Mouse (Mus musculus): Measurements from ENCODE around the gene Olfr1312. TPM values are rescaled to one million over a fixed set of nuclear protein-coding genes. Genes with fewer than 3 reads are reported as not detected.

Gene Olfr1312
- 0.11 TPM for polyA plus RNA-seq (2017; shearing (Covaris generic))

DNA sequence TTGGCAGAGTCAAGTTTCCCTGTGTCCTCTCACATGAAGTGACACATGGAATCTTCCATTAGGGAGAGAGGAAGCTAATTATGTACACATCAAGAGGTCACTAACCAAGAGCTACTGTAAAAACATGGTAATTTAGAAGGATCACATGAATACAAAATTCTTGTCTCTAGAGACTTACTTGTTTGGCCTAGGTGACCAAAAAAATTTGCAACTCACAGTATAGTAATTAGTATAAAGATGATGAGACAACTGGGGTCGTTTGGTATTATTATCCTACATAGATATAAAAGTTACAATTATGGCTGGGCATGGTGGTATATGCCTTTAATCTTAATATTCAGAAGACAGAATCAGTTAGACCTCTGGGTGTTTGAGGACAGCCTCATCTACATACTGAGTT is at the start of gene Olfr1312:
Gene Olfr1312 (minus strand): TSS at position 101 of the 400 bp plus-strand sequence.

GRCm38 (mm10) chr2:112096681-112097080 is 46.6 kb upstream of the Olfr1312 start, which contains the start of gene Olfr1314:
TSS of gene Olfr1314 (minus strand) at chr2:112096781.

GRCm38 (mm10) chr2:112077743-112078142 is 27.7 kb upstream of the Olfr1312 start, which contains the start of gene Olfr1313:
TSS of gene Olfr1313 (minus strand) at chr2:112077843.

GRCm38 (mm10) chr2:112024312-112024711 is 25.7 kb downstream of the Olfr1312 start, which contains the start of gene Olfr1311:
TSS of gene Olfr1311 (minus strand) at chr2:112024412.

DNA sequence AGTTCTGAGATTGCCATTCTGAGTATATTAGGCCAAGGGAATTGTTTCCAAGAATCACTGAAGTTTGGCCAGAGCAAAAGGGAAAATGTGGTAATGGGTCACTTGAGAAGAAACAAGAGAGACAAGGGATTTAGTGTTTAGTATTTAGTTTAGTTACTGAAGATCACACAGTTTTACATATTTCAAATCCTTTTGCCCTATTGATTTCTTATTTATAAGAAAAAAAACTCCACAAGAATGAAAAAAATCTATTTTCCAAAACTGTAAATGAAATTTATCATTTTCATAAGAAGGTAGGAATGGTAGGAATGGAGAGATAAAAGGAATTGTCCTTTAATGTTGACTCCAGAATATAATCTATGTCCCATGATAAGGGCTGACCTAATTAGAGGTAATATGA is 37.4 kb downstream of the Olfr1312 start, which contains the start of gene Olfr1310:
Gene Olfr1310 (minus strand): TSS at position 101 of the 400 bp plus-strand sequence.

GRCm38 (mm10) chr2:111990181-111990580 is 59.9 kb downstream of the Olfr1312 start, which contains the start of gene Olfr1309:
TSS of gene Olfr1309 (minus strand) at chr2:111990281.

Other genes starting within 250 kb of the Olfr1312 start
- not detected for gene Olfr1303, start 229.9 kb downstream of the Olfr1312 start, polyA plus RNA-seq (2017; shearing (Covaris generic))
- gene Olfr1305, start 173.1 kb downstream of the Olfr1312 start, polyA plus RNA-seq (2017; shearing (Covaris generic)), result not detected
- not detected for gene Olfr1306, start 134.0 kb downstream of the Olfr1312 start, polyA plus RNA-seq (2017; shearing (Covaris generic))
- gene Olfr1307, start 100.8 kb downstream of the Olfr1312 start, polyA plus RNA-seq (2017; shearing (Covaris generic)), result 0.05 TPM
- not detected for gene Olfr1308, start 85.3 kb downstream of the Olfr1312 start, polyA plus RNA-seq (2017; shearing (Covaris generic))
- not detected for gene Olfr1309, start 60.0 kb downstream of the Olfr1312 start, polyA plus RNA-seq (2017; shearing (Covaris generic))
- not detected for gene Olfr1310, start 37.5 kb downstream of the Olfr1312 start, polyA plus RNA-seq (2017; shearing (Covaris generic))
- gene Olfr1311, start 25.8 kb downstream of the Olfr1312 start, polyA plus RNA-seq (2017; shearing (Covaris generic)), result not detected
- gene Olfr1313, start 27.6 kb upstream of the Olfr1312 start, polyA plus RNA-seq (2017; shearing (Covaris generic)), result not detected
- gene Olfr1314, start 46.5 kb upstream of the Olfr1312 start, polyA plus RNA-seq (2017; shearing (Covaris generic)), result not detected
- gene Olfr1315-ps1, start 65.2 kb upstream of the Olfr1312 start, polyA plus RNA-seq (2017; shearing (Covaris generic)), result not detected
- not detected for gene Olfr1316, start 84.7 kb upstream of the Olfr1312 start, polyA plus RNA-seq (2017; shearing (Covaris generic))
- not detected for gene Olfr1317, start 90.1 kb upstream of the Olfr1312 start, polyA plus RNA-seq (2017; shearing (Covaris generic))
- not detected for gene Olfr1318, start 104.0 kb upstream of the Olfr1312 start, polyA plus RNA-seq (2017; shearing (Covaris generic))
- gene Lpcat4, start 189.2 kb upstream of the Olfr1312 start, polyA plus RNA-seq (2017; shearing (Covaris generic)), result 86.2 TPM
- not detected for gene Nutm1, start 209.1 kb upstream of the Olfr1312 start, polyA plus RNA-seq (2017; shearing (Covaris generic))
- gene Nop10, start 211.7 kb upstream of the Olfr1312 start, polyA plus RNA-seq (2017; shearing (Covaris generic)), result 155 TPM
- 51.9 TPM for gene Slc12a6, start 215.6 kb upstream of the Olfr1312 start, polyA plus RNA-seq (2017; shearing (Covaris generic))
- not detected for gene Gm21985, start 216.1 kb upstream of the Olfr1312 start, polyA plus RNA-seq (2017; shearing (Covaris generic))